Mouse (Mus musculus) hindbrain, embryonic 11.5 days (tissue): Measurements from ENCODE around the gene Tmem14c. TPM values are rescaled to one million over a fixed set of nuclear protein-coding genes. Genes with fewer than 3 reads are reported as not detected.

Experiments used
- ATAC-seq: fragments of 200-750 bp; cut with Nextera tagmentation; 2 replicates; pipeline ENCODE4 v1.8.0; 2017; ENCODE audit warnings: mild to moderate bottlenecking, moderate TSS enrichment, moderate library complexity; ENCODE audit not compliant: low FRiP score
- DNase-seq: peaks from one replicate; pipeline ENCODE4 v3.0.0-alpha.2; 2015; ENCODE audit warnings: low spot score
- H3K27ac ChIP-seq: fragments of 300-500 bp; sonication (generic); 2 replicates; pipeline ENCODE4 v1.5.1; 2014; ENCODE audit warnings: mild to moderate bottlenecking, low read depth, low read length
- H3K27me3 ChIP-seq: fragments of 300-500 bp; sonication (generic); 2 replicates; pipeline ENCODE4 v1.6.1; 2014; ENCODE audit warnings: mild to moderate bottlenecking, low read length, moderate library complexity, mixed read lengths; ENCODE audit not compliant: control insufficient read depth, insufficient read depth
- H3K36me3 ChIP-seq: fragments of 300-500 bp; sonication (generic); 2 replicates; pipeline ENCODE4 v1.6.1; 2014; ENCODE audit warnings: mild to moderate bottlenecking, low read length, moderate library complexity, mixed read lengths; ENCODE audit not compliant: control insufficient read depth, insufficient read depth
- H3K4me1 ChIP-seq: fragments of 300-500 bp; sonication (generic); replicated peaks from 2 replicates; pipeline ENCODE4 v1.6.1; 2014; ENCODE audit warnings: low read length, mixed read lengths; ENCODE audit not compliant: control insufficient read depth, insufficient read depth
- H3K4me2 ChIP-seq: fragments of 300-500 bp; sonication (generic); replicated peaks from 2 replicates; pipeline ENCODE4 v1.6.1; 2014; ENCODE audit warnings: mild to moderate bottlenecking, low read depth, low read length
- H3K4me3 ChIP-seq: fragments of 300-500 bp; sonication (generic); 2 replicates; pipeline ENCODE4 v1.5.1; 2014; ENCODE audit warnings: low read depth, low read length
- H3K9ac ChIP-seq: fragments of 300-500 bp; sonication (generic); 2 replicates; pipeline ENCODE4 v1.6.1; 2014; ENCODE audit warnings: low read depth, low read length
- H3K9me3 ChIP-seq: fragments of 300-500 bp; sonication (generic); 2 replicates; pipeline ENCODE4 v1.6.1; 2016; ENCODE audit warnings: low read length; ENCODE audit not compliant: control insufficient read depth
- WGBS: fragments of 180-500 bp; shearing (Covaris S2); extraction: QIAGEN DNeasy Blood & Tissue Kit; methylation state at CpG from one replicate; pipeline ENCODE4 v1.1.7; 2014; 5-methylcytosine and 5-hydroxymethylcytosine counted together
- polyA plus RNA-seq: library from polyadenylated mRNA; unstranded; fragments of >200 nt; fragmentation: Nextera tagmentation; extraction: Ambion mirVana; gene quantifications from 2 replicates; pipeline ENCODE4 v1.2.1, GENCODE M21; 2014

Tmem14c gene
- polyA plus RNA-seq, 1 experiment from 2014 or later: 205 TPM

- ATAC-seq: peak; percentile 61; the same call in 1 of the 2 replicates
- 1% methylated on average over 25 of the region's 25 CpGs for WGBS
- H3K9me3 ChIP-seq: no peaks in the 10 kb centered on the region
These were observed 15.8 kb upstream of the Tmem14c start for GRCm38 (mm10) chr13:41000140-41000925.

GRCm38 (mm10) chr13:41000926-41001639 is 15.0 kb upstream of the Tmem14c start, which contains the start of gene Pak1ip1:
Pak1ip1 (plus strand) TSS chr13:41001023.
- H3K4me2 ChIP-seq: peak within 1 kb of the TSS; percentile 87
- WGBS: under 1% methylated on average over 58 of the region's 58 CpGs
- DNase-seq (peak; percentile 94), ATAC-seq (peak; percentile 95)
- H3K27me3 ChIP-seq: no peaks in the 10 kb centered on the region
- H3K9ac ChIP-seq: peak within 1 kb of the TSS; percentile 83
- H3K36me3 ChIP-seq: no peaks in the 10 kb centered on the region
- H3K27ac ChIP-seq: peak within 1 kb of the TSS; percentile 93
- H3K4me3 ChIP-seq: peak within 1 kb of the TSS; percentile 95
- H3K4me1 ChIP-seq: no peaks in the 10 kb centered on the region; the same call in 1 of the 2 replicates
- no peaks in the 10 kb centered on the region for H3K9me3 ChIP-seq

More at GRCm38 (mm10) chr13:41000140-41000925, 15.8 kb upstream of the Tmem14c start:
- DNase-seq: peak; percentile 47
- Histone ChIP-seq H3K27ac (peak overlapping the region; percentile 93), H3K4me1 (no peaks in the 10 kb centered on the region; the same call in 1 of the 2 replicates), H3K4me3 (peak overlapping the region; percentile 95), H3K27me3 (no peaks in the 10 kb centered on the region), H3K36me3 (no peaks in the 10 kb centered on the region), H3K4me2 (peak overlapping the region; percentile 87), H3K9ac (peak overlapping the region; percentile 73)

DNA sequence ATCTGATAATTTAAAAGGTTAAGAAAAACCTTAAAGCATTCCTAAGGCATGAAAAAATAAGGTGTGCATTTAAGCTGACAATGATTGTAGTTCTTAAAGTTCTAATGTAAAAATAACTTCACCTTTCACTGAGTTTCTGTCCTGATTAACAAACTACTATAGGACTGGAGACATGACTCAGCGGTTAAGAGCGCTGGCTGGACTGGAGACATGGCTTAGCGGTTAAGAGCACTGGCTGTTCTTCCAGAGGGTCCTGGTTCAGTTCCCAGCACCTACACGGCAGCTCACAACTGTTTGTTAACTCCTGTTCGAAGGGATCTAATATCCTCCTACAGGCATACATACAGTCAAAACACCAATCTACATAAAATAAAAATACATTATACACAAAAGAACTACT is 14.1 kb upstream of the Tmem14c start:
- Histone ChIP-seq H3K4me3 (peak overlapping the region; percentile 95; the same call in 1 of the 2 replicates), H3K27me3 (no peaks in the 10 kb centered on the region), H3K9me3 (no peaks in the 10 kb centered on the region), H3K4me1 (no peaks in the 10 kb centered on the region; the same call in 1 of the 2 replicates), H3K9ac (no peak overlapping the region), H3K36me3 (no peaks in the 10 kb centered on the region), H3K27ac (no peak overlapping the region), H3K4me2 (peak overlapping the region; percentile 87)
- ATAC-seq (no peak), DNase-seq (no peak)
- WGBS: 88% methylated on average over 5 of the region's 5 CpGs

DNA sequence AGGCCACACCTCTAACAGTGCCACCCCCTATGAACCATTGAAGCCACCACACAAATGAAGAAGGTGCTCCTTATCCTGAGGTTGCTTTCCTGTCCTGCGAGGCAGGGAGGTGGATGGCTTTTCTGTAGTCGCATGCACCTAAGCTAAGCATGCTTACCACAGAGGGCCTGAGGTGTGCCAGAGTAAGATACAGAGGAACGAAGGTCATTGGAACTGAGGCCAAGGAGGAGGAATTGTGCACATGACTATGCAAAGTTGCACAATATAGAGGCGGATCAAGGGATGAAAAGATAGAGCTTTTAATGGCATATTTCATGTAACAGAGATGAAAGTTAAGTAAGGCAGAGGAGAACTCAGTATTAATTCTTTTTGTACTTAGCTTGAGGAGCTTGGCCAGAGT is 9.8 kb upstream of the Tmem14c start:
- Histone ChIP-seq H3K36me3 (peaks cover 5% of the 10 kb centered on the region; the same call in 1 of the 2 replicates), H3K27me3 (no peaks in the 10 kb centered on the region), H3K4me2 (no peak overlapping the region), H3K9me3 (no peaks in the 10 kb centered on the region), H3K9ac (no peak overlapping the region), H3K4me3 (no peak overlapping the region), H3K4me1 (no peaks in the 10 kb centered on the region; the same call in 1 of the 2 replicates), H3K27ac (no peak overlapping the region)
- DNase-seq (no peak), ATAC-seq (no peak)
- 94% methylated on average over 4 of the region's 4 CpGs for WGBS

DNA sequence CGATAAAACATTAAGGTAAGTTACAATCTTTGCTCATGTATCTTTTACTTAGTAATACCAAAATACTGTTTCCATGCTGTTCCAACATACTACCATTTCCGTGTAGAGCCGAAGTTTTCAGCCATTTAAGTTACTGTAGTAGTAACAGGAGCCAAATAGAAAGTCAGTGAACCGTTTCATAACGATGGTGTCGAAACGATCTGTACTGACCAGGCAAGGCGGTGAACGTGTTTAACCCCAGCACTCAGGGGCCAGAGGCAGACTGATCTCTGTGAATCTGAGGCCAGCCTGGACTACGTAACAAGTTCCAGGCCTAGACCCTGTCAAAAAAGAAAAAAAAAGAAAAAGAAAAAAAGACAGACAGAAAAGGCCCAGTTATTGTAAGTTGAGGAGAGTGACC is 7.8 kb upstream of the Tmem14c start:
- no peaks in the 10 kb centered on the region for H3K9me3 ChIP-seq
- H3K9ac ChIP-seq: no peak overlapping the region
- no peak overlapping the region for H3K4me3 ChIP-seq
- 94% methylated on average over 10 of the region's 10 CpGs for WGBS
- peaks cover 8% of the 10 kb centered on the region; the same call in 1 of the 2 replicates for H3K36me3 ChIP-seq
- no peak overlapping the region for H3K4me2 ChIP-seq
- DNase-seq (no peak), ATAC-seq (no peak)
- H3K27me3 ChIP-seq: no peaks in the 10 kb centered on the region
- H3K4me1 ChIP-seq: no peaks in the 10 kb centered on the region
- H3K27ac ChIP-seq: no peak overlapping the region

- no peak overlapping the region for H3K9ac ChIP-seq
- no peaks in the 10 kb centered on the region for H3K27me3 ChIP-seq
- H3K4me3 ChIP-seq: no peak overlapping the region
- no peak overlapping the region for H3K4me2 ChIP-seq
- H3K36me3 ChIP-seq: peaks cover 8% of the 10 kb centered on the region; the same call in 1 of the 2 replicates
- ATAC-seq: no peak
- no peak overlapping the region for H3K27ac ChIP-seq
- no peaks in the 10 kb centered on the region for H3K4me1 ChIP-seq
- DNase-seq: no peak
- H3K9me3 ChIP-seq: no peaks in the 10 kb centered on the region
- 87% methylated on average over 8 of the region's 8 CpGs for WGBS
These were observed 7.1 kb upstream of the Tmem14c start for GRCm38 (mm10) chr13:41008946-41009345.

- DNase-seq (peak; percentile 21), ATAC-seq (peak; percentile 13; the same call in 1 of the 2 replicates)
- Histone ChIP-seq H3K9me3 (no peaks in the 10 kb centered on the region), H3K27ac (no peak overlapping the region), H3K4me2 (peak overlapping the region; percentile 84), H3K36me3 (0 out of 2 replicates have a peak, but pooled peaks cover 3% of the 10 kb centered on the region), H3K27me3 (no peaks in the 10 kb centered on the region), H3K9ac (peak overlapping the region; percentile 78), H3K4me3 (peak overlapping the region; percentile 62), H3K4me1 (no peaks in the 10 kb centered on the region; the same call in 1 of the 2 replicates)
- WGBS: 39% methylated on average over 12 of the region's 12 CpGs
These were observed 809 bp downstream of the Tmem14c start for GRCm38 (mm10) chr13:41016797-41017405.

DNA sequence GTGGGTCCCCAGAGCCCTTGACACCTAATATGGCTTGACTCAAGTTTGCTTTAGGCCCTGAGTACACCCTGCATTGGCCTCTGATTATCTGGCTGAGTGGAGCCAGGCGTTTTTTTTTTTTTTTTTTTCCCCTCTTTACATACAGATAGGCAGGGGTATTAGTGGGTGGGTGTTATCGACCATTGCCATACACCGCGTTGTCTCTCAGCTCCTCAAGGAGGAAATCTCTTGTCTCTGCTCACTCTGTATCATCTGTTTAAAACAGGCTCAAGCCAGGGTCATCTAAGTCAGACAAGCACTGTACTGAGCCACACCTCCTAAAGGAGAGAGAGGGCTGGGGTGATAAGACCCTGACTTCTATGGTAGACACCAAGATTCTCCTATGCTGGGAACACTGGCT is 1.7 kb downstream of the Tmem14c start:
- H3K9ac ChIP-seq: no peak overlapping the region
- H3K36me3 ChIP-seq: no peaks in the 10 kb centered on the region
- 84% methylated on average over 4 of the region's 4 CpGs for WGBS
- no peaks in the 10 kb centered on the region for H3K27me3 ChIP-seq
- H3K9me3 ChIP-seq: no peaks in the 10 kb centered on the region
- DNase-seq: no peak
- no peaks in the 10 kb centered on the region; the same call in 1 of the 2 replicates for H3K4me1 ChIP-seq
- H3K4me3 ChIP-seq: no peak overlapping the region
- no peak overlapping the region; the same call in 1 of the 2 replicates for H3K4me2 ChIP-seq
- no peak overlapping the region for H3K27ac ChIP-seq
- ATAC-seq: no peak
